Comparison of ENCODE assay signal across 12 mouse cellular contexts in the genomic region with DNA sequence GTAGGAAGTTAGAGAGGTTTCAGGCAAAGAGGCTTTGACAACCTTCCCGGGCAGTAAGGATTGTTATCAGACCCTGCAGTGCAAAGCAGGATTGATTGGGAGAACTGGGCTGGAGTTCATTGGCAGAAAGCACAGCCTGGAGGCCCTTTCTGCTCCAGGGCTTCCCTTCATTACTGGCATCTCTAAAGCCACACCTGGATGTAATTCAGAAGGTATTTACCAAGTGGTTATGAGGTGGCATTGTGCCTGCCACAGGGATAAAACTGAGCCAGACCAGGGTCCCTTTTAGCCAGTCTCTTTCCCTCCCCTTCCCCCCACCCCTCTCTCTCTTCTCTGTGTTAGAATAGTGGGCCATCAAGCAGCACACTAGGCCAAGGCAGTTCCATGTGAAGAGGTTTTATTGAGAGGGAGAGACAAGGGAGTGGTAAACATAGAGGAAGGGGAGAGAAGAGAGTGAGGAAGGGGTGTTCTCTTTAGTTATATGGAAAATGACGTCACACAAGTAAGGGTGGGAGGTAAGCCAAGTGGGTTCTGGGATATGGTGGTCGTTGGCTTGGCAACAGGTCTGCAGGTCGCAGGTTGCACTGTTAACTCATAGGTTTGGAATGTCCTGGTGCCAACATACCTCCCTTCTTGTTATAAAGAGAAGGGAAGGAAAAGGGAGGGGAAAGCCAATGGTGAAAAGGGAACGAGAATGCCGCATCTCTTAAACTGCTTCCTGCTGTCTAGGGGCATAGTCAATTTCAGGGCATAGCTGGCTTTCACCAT.
A peak's percentile ranks its signal among the peaks of the same experiment; 100 is the strongest.
DNase-seq lines count a peak whose midpoint lies in the region; ATAC-seq and TF ChIP-seq lines count a peak whose summit lies in the region.
"Had no signal": no experiment of that assay in that cellular context is flagged by ENCODE, and none has a peak within 500 bp of the region (broad histone marks: within the 10 kb centered on the region; RNA-seq: fewer than 3 reads in every experiment).

No protein-coding gene starts in this region.

- no peak overlapping the region for H3K9ac ChIP-seq in hindbrain, embryonic 14.5 days
- H3K9ac ChIP-seq in hindbrain, embryonic 16.5 days (ENCODE audit: low read depth, low read length) = no peak overlapping the region
- H3K9ac ChIP-seq in neural tube, embryonic 13.5 days = 0 out of 2 replicates have a peak overlapping the region, but pooled peaks have one; percentile 17
- H3K9ac ChIP-seq in stomach, embryonic 14.5 days (replicated peaks; ENCODE audit: low read depth, low read length) = no peak overlapping the region
- H3K9ac ChIP-seq: embryonic facial prominence, embryonic 15.5 days had no signal

- ATAC-seq in hindbrain, embryonic 14.5 days (ENCODE audit: low FRiP score) = 0 out of 2 replicates have a peak, but pooled peaks have one; percentile 16
- ATAC-seq in hindbrain, embryonic 16.5 days = no peak
- ATAC-seq in neural tube, embryonic 13.5 days (ENCODE audit: low read depth) = no peak
- 0 out of 2 replicates have a peak, but pooled peaks have one; percentile 48 for ATAC-seq in stomach, embryonic 14.5 days (ENCODE audit: insufficient number of reproducible peaks, insufficient read depth, low FRiP score, low read depth)

- H3K9me3 ChIP-seq in hindbrain, embryonic 14.5 days (ENCODE audit: control insufficient read depth, low read length) = no peaks in the 10 kb centered on the region
- H3K9me3 ChIP-seq in hindbrain, embryonic 16.5 days (ENCODE audit: control insufficient read depth, low read length) = no peaks in the 10 kb centered on the region
- H3K9me3 ChIP-seq in neural tube, embryonic 13.5 days = no peaks in the 10 kb centered on the region
- H3K9me3 ChIP-seq in stomach, embryonic 14.5 days (ENCODE audit: control insufficient read depth, low read depth, low read length) = no peaks in the 10 kb centered on the region
- H3K9me3 ChIP-seq: embryonic facial prominence, embryonic 15.5 days had no signal

- no peak overlapping the region for H3K4me2 ChIP-seq in hindbrain, embryonic 14.5 days (replicated peaks)
- no peak overlapping the region for H3K4me2 ChIP-seq in hindbrain, embryonic 16.5 days (ENCODE audit: low read length)
- no peak overlapping the region for H3K4me2 ChIP-seq in neural tube, embryonic 13.5 days
- no peak overlapping the region for H3K4me2 ChIP-seq in stomach, embryonic 14.5 days (replicated peaks; ENCODE audit: low read depth, low read length)
- H3K4me2 ChIP-seq: embryonic facial prominence, embryonic 15.5 days had no signal

- no peaks in the 10 kb centered on the region for H3K4me1 ChIP-seq in hindbrain, embryonic 14.5 days (replicated peaks; ENCODE audit: control insufficient read depth, insufficient read depth, low read length)
- peaks cover 7% of the 10 kb centered on the region for H3K4me1 ChIP-seq in hindbrain, embryonic 16.5 days (ENCODE audit: control insufficient read depth, insufficient read depth, low read depth, low read length)
- peaks cover 13% of the 10 kb centered on the region for H3K4me1 ChIP-seq in neural tube, embryonic 13.5 days (replicated peaks)
- H3K4me1 ChIP-seq in stomach, embryonic 14.5 days (ENCODE audit: control insufficient read depth, insufficient read depth, low read length) = peaks cover 11% of the 10 kb centered on the region

- intact Hi-C loops in left cerebral cortex, adult 2 months (cut with DNase I) = no loop called here

- H3K4me3 ChIP-seq in hindbrain, embryonic 14.5 days (replicated peaks; ENCODE audit: low read length) = no peak overlapping the region
- H3K4me3 ChIP-seq in hindbrain, embryonic 16.5 days (ENCODE audit: low read length) = no peak overlapping the region
- H3K4me3 ChIP-seq in neural tube, embryonic 13.5 days = no peak overlapping the region
- H3K4me3 ChIP-seq in stomach, embryonic 14.5 days (ENCODE audit: low read depth, low read length) = no peak overlapping the region
- H3K4me3 ChIP-seq in left cerebral cortex, adult 2 months = no peak overlapping the region
- H3K4me3 ChIP-seq: embryonic facial prominence, embryonic 15.5 days had no signal

- H3K27ac ChIP-seq in hindbrain, embryonic 14.5 days = no peak overlapping the region
- no peak overlapping the region for H3K27ac ChIP-seq in hindbrain, embryonic 16.5 days (ENCODE audit: low read depth, low read length)
- H3K27ac ChIP-seq in neural tube, embryonic 13.5 days (replicated peaks) = no peak overlapping the region
- no peak overlapping the region for H3K27ac ChIP-seq in stomach, embryonic 14.5 days (ENCODE audit: low read length)
- no peak overlapping the region for H3K27ac ChIP-seq in left cerebral cortex, adult 2 months
- H3K27ac ChIP-seq: embryonic facial prominence, embryonic 15.5 days had no signal

- 63% methylated on average over 6 of the region's 6 CpGs for WGBS in hindbrain, embryonic 14.5 days
- 63% methylated on average over 6 of the region's 6 CpGs for WGBS in hindbrain, embryonic 16.5 days
- WGBS in neural tube, embryonic 13.5 days = 66% methylated on average over 6 of the region's 6 CpGs
- WGBS in stomach, embryonic 14.5 days = 43% methylated on average over 6 of the region's 6 CpGs

- no peak for TF ChIP-seq CTCF in left cerebral cortex, adult 2 months (IDR thresholded peaks at IDR 0.05)

- H3K36me3 ChIP-seq in hindbrain, embryonic 14.5 days (replicated peaks; ENCODE audit: control insufficient read depth, insufficient read depth) = no peaks in the 10 kb centered on the region
- no peaks in the 10 kb centered on the region for H3K36me3 ChIP-seq in hindbrain, embryonic 16.5 days (ENCODE audit: control insufficient read depth, insufficient read depth, low read length)
- no peaks in the 10 kb centered on the region for H3K36me3 ChIP-seq in neural tube, embryonic 13.5 days
- H3K36me3 ChIP-seq in stomach, embryonic 14.5 days (ENCODE audit: control insufficient read depth, insufficient read depth, low read length) = no peaks in the 10 kb centered on the region
- H3K36me3 ChIP-seq: embryonic facial prominence, embryonic 15.5 days had no signal

- H3K27me3 ChIP-seq in hindbrain, embryonic 14.5 days (ENCODE audit: control insufficient read depth, insufficient read depth, low read length) = no peaks in the 10 kb centered on the region
- no peaks in the 10 kb centered on the region for H3K27me3 ChIP-seq in hindbrain, embryonic 16.5 days (replicated peaks; ENCODE audit: control insufficient read depth, insufficient read depth, low read length)
- H3K27me3 ChIP-seq in neural tube, embryonic 13.5 days = no peaks in the 10 kb centered on the region
- H3K27me3 ChIP-seq in stomach, embryonic 14.5 days (ENCODE audit: control insufficient read depth, insufficient read depth, low read length) = no peaks in the 10 kb centered on the region
- H3K27me3 ChIP-seq: embryonic facial prominence, embryonic 15.5 days had no signal

- no peak for DNase-seq in hindbrain, embryonic 14.5 days (ENCODE audit: low spot score)
- DNase-seq in neural tube, embryonic 10.5 days (ENCODE audit: extremely low spot score, low spot score) = no peak
- DNase-seq in forelimb bud, embryonic 11.5 days (ENCODE audit: low read depth, low spot score) = peak; percentile 62
- DNase-seq in left cerebral cortex, adult 2 months (ENCODE audit: extremely low spot score in 1 of 2, low spot score in 2 of 2) = no peak
- no peak for DNase-seq in cerebellum, postnatal 14 days
- DNase-seq: cerebellum, postnatal 10 days; kidney, adult 11 months; thymus, adult 2 months had no signal

Comparison
In these comparisons a context has a peak if more than half of its experiments do, and no peak if none do; other contexts are left out.
1. ATAC-seq: peak in hindbrain, embryonic 14.5 days (single experiment) and stomach, embryonic 14.5 days (single experiment); none in hindbrain, embryonic 16.5 days (single experiment) and neural tube, embryonic 13.5 days (single experiment).